Mouse (Mus musculus) right cerebral cortex, postnatal 25 days (tissue): ENCODE results near the gene B9d1.
A peak's percentile ranks its signal among the peaks of the same experiment; 100 is the strongest.

Experiments used
- DNase-seq: peaks from one replicate; pipeline ENCODE4 v3.0.0; 2022

The B9d1 gene

GRCm38 (mm10) chr11:61504713-61505257 is at the start of gene B9d1:
TSS of gene B9d1 (plus strand) at chr11:61505144.
- DNase-seq: peak; percentile 96

GRCm38 (mm10) chr11:61464071-61464470 is 40.9 kb upstream of the B9d1 start:
- DNase-seq: no peak

- DNase-seq: no peak
Observed at GRCm38 (mm10) chr11:61465422-61465821, 39.5 kb upstream of the B9d1 start.

GRCm38 (mm10) chr11:61468534-61468933 is 36.4 kb upstream of the B9d1 start:
- no peak for DNase-seq

GRCm38 (mm10) chr11:61469317-61469917 is 35.5 kb upstream of the B9d1 start:
- DNase-seq: no peak

- DNase-seq: no peak
Observed at GRCm38 (mm10) chr11:61470880-61471279, 34.1 kb upstream of the B9d1 start.

GRCm38 (mm10) chr11:61473630-61474029 is 31.3 kb upstream of the B9d1 start:
- DNase-seq: no peak

GRCm38 (mm10) chr11:61476786-61477382 is 28.1 kb upstream of the B9d1 start:
- DNase-seq: peak; percentile 29

GRCm38 (mm10) chr11:61477566-61478508 is 27.1 kb upstream of the B9d1 start:
- no peak for DNase-seq

- DNase-seq: no peak
Observed at GRCm38 (mm10) chr11:61478788-61479187, 26.2 kb upstream of the B9d1 start.

GRCm38 (mm10) chr11:61481239-61482090 is 23.5 kb upstream of the B9d1 start:
- no peak for DNase-seq

- DNase-seq: no peak
Observed at GRCm38 (mm10) chr11:61483226-61483845, 21.6 kb upstream of the B9d1 start.

GRCm38 (mm10) chr11:61484256-61484612 is 20.7 kb upstream of the B9d1 start:
- DNase-seq: peak; percentile 26

- peak; percentile 76 for DNase-seq
Observed at GRCm38 (mm10) chr11:61484613-61485540, 20.1 kb upstream of the B9d1 start, which contains the start of gene Mfap4. TSS of gene Mfap4 (plus strand) at chr11:61485431.

GRCm38 (mm10) chr11:61485541-61486457 is 19.1 kb upstream of the B9d1 start:
- no peak for DNase-seq

- no peak for DNase-seq
Observed at GRCm38 (mm10) chr11:61486458-61487219, 18.3 kb upstream of the B9d1 start.

- no peak for DNase-seq
Observed at GRCm38 (mm10) chr11:61487401-61487800, 17.5 kb upstream of the B9d1 start.

- no peak for DNase-seq
Observed at GRCm38 (mm10) chr11:61487936-61488335, 17.0 kb upstream of the B9d1 start.

GRCm38 (mm10) chr11:61489085-61489484 is 15.9 kb upstream of the B9d1 start:
- DNase-seq: no peak
